Mouse (Mus musculus): ENCODE results near the gene Zswim4. TPM values are rescaled to one million over a fixed set of nuclear protein-coding genes. Genes with fewer than 3 reads are reported as not detected.

The Zswim4 gene
- total and polyA plus RNA-seq, 2 experiments from 2014 or later = 11.8 to 37.7 TPM

DNA sequence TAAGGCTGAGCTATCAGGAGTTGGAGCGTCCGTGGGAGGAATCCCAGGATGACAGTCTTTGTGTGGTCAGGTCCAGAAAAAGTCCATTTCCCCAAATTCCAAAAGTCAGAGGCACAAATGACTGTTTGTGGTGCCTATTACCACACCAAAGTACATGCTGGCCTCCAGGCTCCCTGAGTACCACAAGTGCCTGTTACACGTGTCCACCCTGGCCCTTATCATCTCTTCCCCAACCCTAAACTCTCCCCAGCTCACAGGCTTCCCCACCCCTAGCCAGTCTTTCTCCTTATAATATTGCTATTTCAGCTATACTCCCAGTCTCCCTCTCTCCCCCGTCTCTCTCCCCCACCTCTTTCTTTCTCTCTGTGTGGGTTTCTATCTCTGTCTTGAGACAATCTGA, 35.4 kb upstream of the Zswim4 start:
- Histone ChIP-seq H3K4me3 (ENCODE audit: low read depth, low read length) (no peak overlapping the region), H3K27ac (ENCODE audit: low read depth, low read length) (no peak overlapping the region), H3K4me1 (ENCODE audit: insufficient read depth, low read length) (peaks cover 6% of the 10 kb centered on the region; the same call in 1 of the 2 replicates), H3K9me3 (ENCODE audit: low read length) (no peaks in the 10 kb centered on the region), H3K36me3 (ENCODE audit: insufficient read depth, low read length) (no peaks in the 10 kb centered on the region), H3K4me2 (ENCODE audit: low read depth, low read length, poor library complexity, severe bottlenecking) (no peak overlapping the region), H3K27me3 (ENCODE audit: insufficient read depth, low read length) (no peaks in the 10 kb centered on the region), H3K9ac (replicated peaks; ENCODE audit: low read length, poor library complexity, severe bottlenecking) (no peak overlapping the region)
- 91% methylated on average over 4 of the region's 4 CpGs for WGBS
- DNase-seq (ENCODE audit: low spot score) (no peak), ATAC-seq (ENCODE audit: low FRiP score) (no peak)
- TF ChIP-seq CTCF (IDR thresholded peaks at IDR 0.05) = no peak

DNA sequence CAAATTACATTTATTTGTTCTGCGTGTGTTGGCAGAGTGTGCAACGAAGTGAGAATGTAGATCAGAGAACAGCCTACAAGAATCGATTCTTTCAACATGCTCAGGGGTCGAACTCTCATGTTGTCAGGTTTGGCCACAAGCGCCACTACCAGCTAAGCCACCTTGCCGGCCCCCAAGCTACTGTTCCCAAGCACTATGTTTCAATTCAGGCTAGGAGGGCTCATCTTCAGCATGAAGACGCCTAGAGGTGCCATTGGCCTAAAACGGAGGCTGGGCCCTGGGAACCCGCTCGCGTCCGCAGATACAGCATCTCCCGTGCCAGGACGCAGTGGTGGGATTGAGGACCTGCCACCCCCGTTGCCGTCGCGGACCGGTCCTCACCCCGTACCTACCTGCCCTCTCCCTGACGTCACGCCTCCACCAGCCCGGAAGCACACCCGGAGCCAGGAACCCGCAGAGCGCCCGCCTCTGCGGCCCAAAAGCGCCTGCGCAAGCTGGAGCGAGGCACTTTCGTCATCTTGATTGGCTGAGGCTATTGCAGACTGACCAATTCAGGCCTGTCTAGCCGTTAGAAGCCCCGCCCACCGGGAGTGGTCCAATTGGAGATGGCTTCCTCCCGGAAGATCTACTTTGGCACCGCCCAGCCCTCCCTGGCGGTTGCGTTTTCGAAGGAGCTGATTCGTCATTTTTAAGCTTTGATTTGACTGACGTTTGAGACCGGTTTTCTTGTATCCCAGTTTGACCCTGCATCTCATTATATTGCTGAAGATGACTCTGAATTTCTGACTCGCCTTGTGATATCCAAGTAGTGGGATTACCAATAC, 33.3 kb upstream of the Zswim4 start, which contains the start of gene Ccdc130:
Ccdc130 (minus strand) TSS at position 431 of the 824 bp plus-strand sequence.
- H3K9ac ChIP-seq (replicated peaks; ENCODE audit: low read length, poor library complexity, severe bottlenecking) = peak within 1 kb of the TSS; percentile 84
- peak; percentile 21; the same call in 1 of the 2 replicates for TF ChIP-seq CTCF (IDR thresholded peaks at IDR 0.05)
- DNase-seq (ENCODE audit: low spot score) = peak; percentile 100
- H3K36me3 ChIP-seq (ENCODE audit: insufficient read depth, low read length) = peaks cover 18% of the 10 kb centered on the region
- H3K9me3 ChIP-seq (ENCODE audit: low read length) = no peaks in the 10 kb centered on the region
- peak within 1 kb of the TSS; percentile 64 for H3K4me3 ChIP-seq (ENCODE audit: low read depth, low read length)
- H3K27me3 ChIP-seq (ENCODE audit: insufficient read depth, low read length) = no peaks in the 10 kb centered on the region
- under 1% methylated on average over 43 of the region's 44 CpGs for WGBS
- H3K27ac ChIP-seq (ENCODE audit: low read depth, low read length) = peak within 1 kb of the TSS; percentile 82
- peaks cover 6% of the 10 kb centered on the region; the same call in 1 of the 2 replicates for H3K4me1 ChIP-seq (ENCODE audit: insufficient read depth, low read length)
- H3K4me2 ChIP-seq (ENCODE audit: low read depth, low read length, poor library complexity, severe bottlenecking) = peak within 1 kb of the TSS; percentile 75
- peak; percentile 99 for ATAC-seq (ENCODE audit: low FRiP score)

DNA sequence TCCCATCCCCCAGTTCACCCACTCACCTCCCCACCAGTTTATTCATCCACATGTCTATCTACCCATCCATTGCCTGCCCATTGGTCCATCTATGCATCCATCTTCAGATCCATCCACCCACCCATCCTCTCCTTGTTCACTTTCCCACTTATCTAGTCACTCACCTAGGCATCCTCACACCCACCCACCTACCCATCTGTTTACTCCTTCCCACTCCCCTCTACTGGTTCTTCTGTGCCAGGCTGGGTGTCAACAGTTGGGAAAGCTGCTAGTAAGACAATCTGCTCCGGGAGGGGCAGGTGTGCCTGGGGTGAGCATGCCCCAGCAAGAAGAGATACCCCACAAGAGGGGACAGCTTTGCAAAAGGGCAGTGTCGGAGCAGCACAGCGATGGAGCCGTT, 24.2 kb upstream of the Zswim4 start:
- no peaks in the 10 kb centered on the region for H3K27me3 ChIP-seq (ENCODE audit: insufficient read depth, low read length)
- DNase-seq (ENCODE audit: low spot score) (no peak), ATAC-seq (ENCODE audit: low FRiP score) (no peak)
- H3K4me1 ChIP-seq (ENCODE audit: insufficient read depth, low read length) = peaks cover 6% of the 10 kb centered on the region; the same call in 1 of the 2 replicates
- no peak overlapping the region for H3K9ac ChIP-seq (replicated peaks; ENCODE audit: low read length, poor library complexity, severe bottlenecking)
- no peak overlapping the region for H3K4me3 ChIP-seq (ENCODE audit: low read depth, low read length)
- no peak overlapping the region for H3K4me2 ChIP-seq (ENCODE audit: low read depth, low read length, poor library complexity, severe bottlenecking)
- H3K27ac ChIP-seq (ENCODE audit: low read depth, low read length) = no peak overlapping the region
- TF ChIP-seq CTCF (IDR thresholded peaks at IDR 0.05) = no peak
- peaks cover 63% of the 10 kb centered on the region for H3K36me3 ChIP-seq (ENCODE audit: insufficient read depth, low read length)
- no peaks in the 10 kb centered on the region for H3K9me3 ChIP-seq (ENCODE audit: low read length)
- 95% methylated on average over 4 of the region's 4 CpGs for WGBS

DNA sequence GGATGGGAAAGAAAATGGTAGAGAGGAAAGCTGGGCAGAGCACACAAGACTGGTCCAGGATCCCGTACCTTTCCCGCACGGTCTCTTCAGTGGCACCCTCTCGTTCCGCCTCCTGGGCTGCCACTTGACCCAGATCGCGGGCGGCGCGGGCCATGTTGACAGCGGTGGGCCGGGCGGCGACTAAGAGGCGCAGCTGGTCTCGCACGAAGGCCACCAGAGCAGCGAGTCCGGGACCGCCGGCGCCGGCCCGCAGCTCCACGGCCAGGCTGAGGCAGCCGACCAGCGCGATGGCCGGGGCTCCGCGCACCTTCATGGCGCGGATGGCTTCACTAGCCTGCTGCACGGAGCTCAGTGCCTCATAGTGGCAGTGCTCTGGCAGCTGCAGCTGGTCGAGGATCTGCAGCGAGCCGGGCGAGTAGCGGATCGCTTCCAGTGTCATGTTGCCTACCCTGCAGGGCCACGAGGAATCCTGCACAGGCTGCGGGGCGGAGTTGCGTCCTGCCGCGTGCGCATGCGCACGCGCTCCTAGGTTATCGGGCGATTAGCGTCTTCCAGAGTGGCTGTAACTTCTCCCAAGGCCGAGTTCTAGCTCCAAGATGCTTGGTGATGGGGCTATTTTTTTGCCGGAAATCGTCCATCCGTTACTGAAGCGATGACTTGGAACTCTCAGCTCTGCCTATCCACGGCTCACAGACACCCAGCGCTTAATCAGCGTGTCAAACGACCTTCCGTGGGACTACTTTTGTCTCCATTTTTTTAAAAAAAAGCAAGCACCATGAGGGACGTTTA, 20.2 kb upstream of the Zswim4 start, which contains the start of gene Mri1:
Mri1 (minus strand) TSS at position 505 of the 789 bp plus-strand sequence.
- Histone ChIP-seq H3K27me3 (ENCODE audit: insufficient read depth, low read length) (no peaks in the 10 kb centered on the region), H3K36me3 (ENCODE audit: insufficient read depth, low read length) (peaks cover 45% of the 10 kb centered on the region), H3K4me1 (ENCODE audit: insufficient read depth, low read length) (peaks cover 6% of the 10 kb centered on the region; the same call in 1 of the 2 replicates), H3K4me3 (ENCODE audit: low read depth, low read length) (peak within 1 kb of the TSS; percentile 87), H3K27ac (ENCODE audit: low read depth, low read length) (peak within 1 kb of the TSS; percentile 91), H3K9ac (replicated peaks; ENCODE audit: low read length, poor library complexity, severe bottlenecking) (peak within 1 kb of the TSS; percentile 83), H3K4me2 (ENCODE audit: low read depth, low read length, poor library complexity, severe bottlenecking) (peak within 1 kb of the TSS; percentile 94), H3K9me3 (ENCODE audit: low read length) (no peaks in the 10 kb centered on the region)
- WGBS = under 1% methylated on average over 64 of the region's 64 CpGs
- TF ChIP-seq CTCF (IDR thresholded peaks at IDR 0.05) = no peak; the same call in 1 of the 2 replicates
- ATAC-seq (ENCODE audit: low FRiP score) (peak; percentile 84), DNase-seq (ENCODE audit: low spot score) (peak; percentile 95)

DNA sequence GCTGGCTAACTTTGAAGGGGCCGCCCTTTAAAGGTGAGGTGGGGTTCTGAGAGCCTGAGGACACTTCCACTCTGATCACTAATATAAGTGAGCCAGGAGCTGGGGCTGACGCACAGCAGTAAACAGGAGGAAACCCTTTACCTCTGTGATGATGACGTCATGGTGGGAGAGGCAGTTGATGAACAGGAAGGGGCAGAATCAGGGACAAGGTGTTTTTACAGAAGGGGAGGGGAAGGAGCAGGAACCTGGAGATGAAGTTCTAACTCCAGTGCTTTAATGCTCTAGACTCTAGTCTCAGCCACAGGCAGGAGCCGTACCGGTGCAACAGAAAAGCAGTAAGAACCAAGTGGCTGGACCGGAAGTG, 19.6 kb upstream of the Zswim4 start:
- Histone ChIP-seq H3K4me1 (ENCODE audit: insufficient read depth, low read length) (peaks cover 6% of the 10 kb centered on the region; the same call in 1 of the 2 replicates), H3K4me3 (ENCODE audit: low read depth, low read length) (peak overlapping the region; percentile 87), H3K9me3 (ENCODE audit: low read length) (no peaks in the 10 kb centered on the region), H3K27me3 (ENCODE audit: insufficient read depth, low read length) (no peaks in the 10 kb centered on the region), H3K36me3 (ENCODE audit: insufficient read depth, low read length) (peaks cover 48% of the 10 kb centered on the region), H3K27ac (ENCODE audit: low read depth, low read length) (peak overlapping the region; percentile 91), H3K4me2 (ENCODE audit: low read depth, low read length, poor library complexity, severe bottlenecking) (peak overlapping the region; percentile 94), H3K9ac (replicated peaks; ENCODE audit: low read length, poor library complexity, severe bottlenecking) (peak overlapping the region; percentile 83)
- DNase-seq (ENCODE audit: low spot score) (peak; percentile 52), ATAC-seq (ENCODE audit: low FRiP score) (peak; percentile 39; the same call in 1 of the 2 replicates)
- WGBS = 15% methylated on average over 6 of the region's 6 CpGs
- TF ChIP-seq CTCF (IDR thresholded peaks at IDR 0.05) = no peak

Measured in midbrain, postnatal 0 days (tissue).